Mouse (Mus musculus): Measurements from ENCODE around the gene Gm17455.

The Gm17455 gene

GRCm38 (mm10) chr10:60367904-60368303, 31.6 kb upstream of the Gm17455 start:
- Histone ChIP-seq H3K4me3 (replicated peaks; ENCODE audit: low read length) (no peak overlapping the region), H3K27me3 (ENCODE audit: insufficient read depth, low read length) (peaks cover 5% of the 10 kb centered on the region; the same call in 1 of the 2 replicates), H3K9me3 (ENCODE audit: low read length) (no peaks in the 10 kb centered on the region), H3K36me3 (ENCODE audit: insufficient read depth, low read length) (no peaks in the 10 kb centered on the region), H3K4me1 (replicated peaks; ENCODE audit: low read depth, low read length) (no peaks in the 10 kb centered on the region)
- TF ChIP-seq NANOG (IDR thresholded peaks at IDR 0.05; ENCODE audit: borderline replicate concordance, low read length) (no peak), POU5F1 (IDR thresholded peaks at IDR 0.05; ENCODE audit: borderline replicate concordance, low read length) (no peak), CTCF (conservative IDR thresholded peaks at IDR 0.05; ENCODE audit: low read length) (no peak)

GRCm38 (mm10) chr10:60369405-60369804, 30.1 kb upstream of the Gm17455 start:
- Histone ChIP-seq H3K9me3 (ENCODE audit: low read length) (no peaks in the 10 kb centered on the region), H3K4me1 (replicated peaks; ENCODE audit: low read depth, low read length) (no peaks in the 10 kb centered on the region), H3K4me3 (replicated peaks; ENCODE audit: low read length) (no peak overlapping the region), H3K36me3 (ENCODE audit: insufficient read depth, low read length) (no peaks in the 10 kb centered on the region), H3K27me3 (ENCODE audit: insufficient read depth, low read length) (peaks cover 5% of the 10 kb centered on the region; the same call in 1 of the 2 replicates)
- TF ChIP-seq POU5F1 (IDR thresholded peaks at IDR 0.05; ENCODE audit: borderline replicate concordance, low read length): no peak

DNA sequence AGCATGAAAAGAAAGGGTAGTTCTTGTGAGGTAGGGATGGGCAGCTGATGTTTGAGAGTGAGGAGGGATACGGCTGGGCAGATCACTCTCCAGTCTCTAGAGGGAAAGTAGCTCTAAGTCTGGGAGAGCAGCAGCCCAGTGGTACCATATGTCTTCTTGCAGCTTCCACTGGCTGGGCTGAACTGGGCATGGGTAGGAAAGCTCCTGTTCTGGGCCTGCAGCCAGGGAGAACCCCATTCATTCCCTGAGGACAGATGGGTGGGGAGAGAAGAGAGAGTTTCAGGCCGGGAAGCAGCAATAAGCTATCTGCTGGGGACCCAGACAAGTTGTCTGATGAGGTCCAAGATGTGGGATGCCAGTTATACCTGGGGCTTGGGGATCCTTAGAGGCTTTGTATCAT, 29.4 kb upstream of the Gm17455 start:
- no peaks in the 10 kb centered on the region for H3K36me3 ChIP-seq (ENCODE audit: insufficient read depth, low read length)
- no peaks in the 10 kb centered on the region for H3K4me1 ChIP-seq (replicated peaks; ENCODE audit: low read depth, low read length)
- TF ChIP-seq NANOG (IDR thresholded peaks at IDR 0.05; ENCODE audit: borderline replicate concordance, low read length): no peak
- no peak for TF ChIP-seq POU5F1 (IDR thresholded peaks at IDR 0.05; ENCODE audit: borderline replicate concordance, low read length)
- no peak for TF ChIP-seq CTCF (conservative IDR thresholded peaks at IDR 0.05; ENCODE audit: low read length)
- no peaks in the 10 kb centered on the region for H3K9me3 ChIP-seq (ENCODE audit: low read length)
- H3K4me3 ChIP-seq (replicated peaks; ENCODE audit: low read length): no peak overlapping the region
- H3K27me3 ChIP-seq (ENCODE audit: insufficient read depth, low read length): peaks cover 5% of the 10 kb centered on the region; the same call in 1 of the 2 replicates

DNA sequence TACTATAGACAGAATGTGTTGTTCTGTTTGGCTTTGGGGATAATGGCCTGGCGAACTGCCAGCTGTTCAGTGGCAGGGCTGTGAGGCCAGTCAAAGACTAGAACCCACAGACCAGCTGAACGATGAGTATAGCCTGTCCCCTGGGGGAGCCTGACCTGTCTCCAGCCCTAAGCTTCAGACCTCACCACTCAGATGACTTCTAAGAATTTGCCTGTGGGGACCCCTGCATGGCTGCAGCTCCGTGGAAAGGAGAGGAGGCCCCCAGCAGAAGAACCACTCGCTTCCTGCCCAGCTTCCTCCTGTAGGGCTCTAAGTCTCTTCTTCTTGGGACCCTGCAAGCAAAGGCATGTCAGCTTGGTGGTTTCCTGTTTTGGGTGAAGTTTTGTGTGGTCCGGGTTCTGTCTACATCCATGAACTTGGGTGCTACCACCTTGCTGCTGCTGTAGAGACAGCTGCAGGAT, 28.9 kb upstream of the Gm17455 start:
- no peaks in the 10 kb centered on the region for H3K4me1 ChIP-seq (replicated peaks; ENCODE audit: low read depth, low read length)
- H3K4me3 ChIP-seq (replicated peaks; ENCODE audit: low read length): no peak overlapping the region
- peaks cover 5% of the 10 kb centered on the region; the same call in 1 of the 2 replicates for H3K27me3 ChIP-seq (ENCODE audit: insufficient read depth, low read length)
- TF ChIP-seq CTCF (conservative IDR thresholded peaks at IDR 0.05; ENCODE audit: low read length) (no peak), POU5F1 (IDR thresholded peaks at IDR 0.05; ENCODE audit: borderline replicate concordance, low read length) (no peak), NANOG (IDR thresholded peaks at IDR 0.05; ENCODE audit: borderline replicate concordance, low read length) (no peak)
- H3K36me3 ChIP-seq (ENCODE audit: insufficient read depth, low read length): no peaks in the 10 kb centered on the region
- H3K9me3 ChIP-seq (ENCODE audit: low read length): no peaks in the 10 kb centered on the region

DNA sequence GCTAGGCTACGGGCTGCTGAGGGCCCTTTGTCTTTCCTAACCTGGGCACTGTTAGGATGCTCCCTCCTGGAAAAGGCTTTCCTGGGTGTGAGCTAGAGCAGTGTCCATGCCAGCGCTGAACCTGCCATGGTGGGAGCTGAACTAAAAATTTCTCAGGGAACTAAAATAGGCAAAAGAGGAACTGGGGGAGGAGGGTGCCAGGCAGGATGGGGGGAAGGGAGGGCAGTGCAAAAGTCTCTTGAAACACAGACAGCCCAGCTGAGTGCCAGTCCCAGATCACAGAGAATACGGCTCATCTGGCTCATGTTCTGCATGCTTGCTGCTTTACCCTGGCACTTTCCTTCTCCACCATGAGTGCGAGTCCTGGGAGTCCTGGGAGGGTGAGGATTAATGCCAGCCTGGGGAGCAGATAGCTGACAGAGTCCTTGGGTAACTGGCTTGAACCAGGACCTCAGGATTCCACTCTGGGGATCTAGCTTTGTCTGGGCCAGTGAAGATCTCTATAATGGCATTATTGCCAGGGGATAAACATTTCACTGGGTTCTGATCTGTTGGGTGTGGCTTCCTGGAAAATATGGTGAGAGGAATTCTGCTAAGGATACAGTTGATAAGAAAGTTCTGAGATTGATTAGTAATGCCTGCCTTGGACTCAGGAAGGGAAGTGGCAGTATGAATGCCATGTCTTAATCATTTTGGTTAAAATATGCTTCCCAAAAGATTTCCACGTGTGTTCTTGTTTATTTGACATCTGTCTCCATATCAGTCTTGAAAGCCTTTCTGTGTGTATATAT, 27.7 kb upstream of the Gm17455 start:
- peaks cover 5% of the 10 kb centered on the region; the same call in 1 of the 2 replicates for H3K27me3 ChIP-seq (ENCODE audit: insufficient read depth, low read length)
- no peaks in the 10 kb centered on the region for H3K36me3 ChIP-seq (ENCODE audit: insufficient read depth, low read length)
- no peak overlapping the region for H3K4me3 ChIP-seq (replicated peaks; ENCODE audit: low read length)
- H3K9me3 ChIP-seq (ENCODE audit: low read length): no peaks in the 10 kb centered on the region
- TF ChIP-seq POU5F1 (IDR thresholded peaks at IDR 0.05; ENCODE audit: borderline replicate concordance, low read length) (no peak), CTCF (conservative IDR thresholded peaks at IDR 0.05; ENCODE audit: low read length) (no peak), NANOG (IDR thresholded peaks at IDR 0.05; ENCODE audit: borderline replicate concordance, low read length) (no peak)
- H3K4me1 ChIP-seq (replicated peaks; ENCODE audit: low read depth, low read length): no peaks in the 10 kb centered on the region

- H3K9me3 ChIP-seq (ENCODE audit: low read length): no peaks in the 10 kb centered on the region
Measured at GRCm38 (mm10) chr10:60373543-60373936, 26.0 kb upstream of the Gm17455 start.

DNA sequence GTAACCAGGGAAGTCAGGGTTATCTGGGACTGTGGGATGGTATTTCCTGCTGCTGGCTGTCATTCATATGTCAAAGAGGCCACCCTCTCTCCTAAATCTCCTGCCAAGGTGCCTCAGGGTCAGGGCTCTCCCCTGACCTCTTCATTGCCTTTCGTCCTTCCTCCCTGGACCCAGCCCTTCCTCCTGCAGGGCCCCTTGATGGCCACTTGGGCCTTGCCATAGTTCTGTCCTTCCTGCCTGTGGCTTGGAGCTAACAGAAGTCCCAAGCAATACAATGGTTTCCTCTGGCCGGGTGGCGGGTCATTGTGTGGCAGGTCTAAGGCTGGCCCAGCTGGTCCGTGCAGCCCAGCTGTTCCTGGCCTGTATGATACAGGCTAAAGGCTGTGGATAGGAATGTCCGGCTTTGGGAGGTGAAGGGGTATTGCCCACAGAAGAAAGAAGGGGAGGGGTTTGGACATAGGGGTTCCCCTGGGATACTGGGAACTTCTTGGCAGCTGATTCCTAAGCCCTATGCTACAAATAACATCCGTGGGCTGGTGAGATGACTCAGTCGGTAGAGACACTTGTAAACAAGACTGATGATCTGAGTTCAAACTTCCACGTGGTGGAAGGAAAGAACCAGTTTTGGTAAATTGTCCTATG, 25.5 kb upstream of the Gm17455 start:
- no peaks in the 10 kb centered on the region for H3K9me3 ChIP-seq (ENCODE audit: low read length)
- TF ChIP-seq POU5F1 (IDR thresholded peaks at IDR 0.05; ENCODE audit: borderline replicate concordance, low read length): no peak
- no peak for TF ChIP-seq NANOG (IDR thresholded peaks at IDR 0.05; ENCODE audit: borderline replicate concordance, low read length)
- TF ChIP-seq CTCF (conservative IDR thresholded peaks at IDR 0.05; ENCODE audit: low read length): no peak
- peaks cover 5% of the 10 kb centered on the region; the same call in 1 of the 2 replicates for H3K27me3 ChIP-seq (ENCODE audit: insufficient read depth, low read length)
- no peaks in the 10 kb centered on the region for H3K36me3 ChIP-seq (ENCODE audit: insufficient read depth, low read length)
- H3K4me3 ChIP-seq (replicated peaks; ENCODE audit: low read length): no peak overlapping the region
- H3K4me1 ChIP-seq (replicated peaks; ENCODE audit: low read depth, low read length): no peaks in the 10 kb centered on the region

More at GRCm38 (mm10) chr10:60373543-60373936, 26.0 kb upstream of the Gm17455 start:
- Histone ChIP-seq H3K27me3 (ENCODE audit: insufficient read depth, low read length) (peaks cover 5% of the 10 kb centered on the region; the same call in 1 of the 2 replicates), H3K4me1 (replicated peaks; ENCODE audit: low read depth, low read length) (no peaks in the 10 kb centered on the region), H3K36me3 (ENCODE audit: insufficient read depth, low read length) (no peaks in the 10 kb centered on the region), H3K4me3 (replicated peaks; ENCODE audit: low read length) (no peak overlapping the region)
- TF ChIP-seq NANOG (IDR thresholded peaks at IDR 0.05; ENCODE audit: borderline replicate concordance, low read length): no peak
- no peak for TF ChIP-seq CTCF (conservative IDR thresholded peaks at IDR 0.05; ENCODE audit: low read length)
- TF ChIP-seq POU5F1 (IDR thresholded peaks at IDR 0.05; ENCODE audit: borderline replicate concordance, low read length): no peak

- no peak for TF ChIP-seq POU5F1 (IDR thresholded peaks at IDR 0.05; ENCODE audit: borderline replicate concordance, low read length)
- TF ChIP-seq CTCF (conservative IDR thresholded peaks at IDR 0.05; ENCODE audit: low read length): no peak
- no peak for TF ChIP-seq NANOG (IDR thresholded peaks at IDR 0.05; ENCODE audit: borderline replicate concordance, low read length)
- H3K4me3 ChIP-seq (replicated peaks; ENCODE audit: low read length): no peak overlapping the region
- H3K27me3 ChIP-seq (ENCODE audit: insufficient read depth, low read length): no peaks in the 10 kb centered on the region
- H3K9me3 ChIP-seq (ENCODE audit: low read length): no peaks in the 10 kb centered on the region
- peaks cover 6% of the 10 kb centered on the region; the same call in 1 of the 2 replicates for H3K4me1 ChIP-seq (replicated peaks; ENCODE audit: low read depth, low read length)
- no peaks in the 10 kb centered on the region for H3K36me3 ChIP-seq (ENCODE audit: insufficient read depth, low read length)
Measured at GRCm38 (mm10) chr10:60376704-60377103, 22.8 kb upstream of the Gm17455 start.
